Mouse (Mus musculus) hindbrain, embryonic 11.5 days (tissue): ENCODE measurements around the gene Csrnp3. TPM values are rescaled to one million over a fixed set of nuclear protein-coding genes. Genes with fewer than 3 reads are reported as not detected.

ENCODE experiments used
- ATAC-seq: fragments of 200-750 bp; cut with Nextera tagmentation; 2 replicates; pipeline ENCODE4 v1.8.0; 2017; ENCODE audit warnings: mild to moderate bottlenecking, moderate TSS enrichment, moderate library complexity; ENCODE audit not compliant: low FRiP score
- DNase-seq: peaks from one replicate; pipeline ENCODE4 v3.0.0-alpha.2; 2015; ENCODE audit warnings: low spot score
- H3K27ac ChIP-seq: fragments of 300-500 bp; sonication (generic); 2 replicates; pipeline ENCODE4 v1.5.1; 2014; ENCODE audit warnings: mild to moderate bottlenecking, low read depth, low read length
- H3K27me3 ChIP-seq: fragments of 300-500 bp; sonication (generic); 2 replicates; pipeline ENCODE4 v1.6.1; 2014; ENCODE audit warnings: mild to moderate bottlenecking, low read length, moderate library complexity, mixed read lengths; ENCODE audit not compliant: control insufficient read depth, insufficient read depth
- H3K36me3 ChIP-seq: fragments of 300-500 bp; sonication (generic); 2 replicates; pipeline ENCODE4 v1.6.1; 2014; ENCODE audit warnings: mild to moderate bottlenecking, low read length, moderate library complexity, mixed read lengths; ENCODE audit not compliant: control insufficient read depth, insufficient read depth
- H3K4me1 ChIP-seq: fragments of 300-500 bp; sonication (generic); replicated peaks from 2 replicates; pipeline ENCODE4 v1.6.1; 2014; ENCODE audit warnings: low read length, mixed read lengths; ENCODE audit not compliant: control insufficient read depth, insufficient read depth
- H3K4me2 ChIP-seq: fragments of 300-500 bp; sonication (generic); replicated peaks from 2 replicates; pipeline ENCODE4 v1.6.1; 2014; ENCODE audit warnings: mild to moderate bottlenecking, low read depth, low read length
- H3K4me3 ChIP-seq: fragments of 300-500 bp; sonication (generic); 2 replicates; pipeline ENCODE4 v1.5.1; 2014; ENCODE audit warnings: low read depth, low read length
- H3K9ac ChIP-seq: fragments of 300-500 bp; sonication (generic); 2 replicates; pipeline ENCODE4 v1.6.1; 2014; ENCODE audit warnings: low read depth, low read length
- H3K9me3 ChIP-seq: fragments of 300-500 bp; sonication (generic); 2 replicates; pipeline ENCODE4 v1.6.1; 2016; ENCODE audit warnings: low read length; ENCODE audit not compliant: control insufficient read depth
- whole genome bisulfite sequencing: fragments of 180-500 bp; shearing (Covaris S2); extraction: QIAGEN DNeasy Blood & Tissue Kit; methylation state at CpG from one replicate; pipeline ENCODE4 v1.1.7; 2014; 5-methylcytosine and 5-hydroxymethylcytosine counted together
- polyA plus RNA-seq: library from polyadenylated mRNA; unstranded; fragments of >200 nt; fragmentation: Nextera tagmentation; extraction: Ambion mirVana; gene quantifications from 2 replicates; pipeline ENCODE4 v1.2.1, GENCODE M21; 2014

Gene Csrnp3
- polyA plus RNA-seq, 1 experiment from 2014 or later: 32.3 TPM

DNA sequence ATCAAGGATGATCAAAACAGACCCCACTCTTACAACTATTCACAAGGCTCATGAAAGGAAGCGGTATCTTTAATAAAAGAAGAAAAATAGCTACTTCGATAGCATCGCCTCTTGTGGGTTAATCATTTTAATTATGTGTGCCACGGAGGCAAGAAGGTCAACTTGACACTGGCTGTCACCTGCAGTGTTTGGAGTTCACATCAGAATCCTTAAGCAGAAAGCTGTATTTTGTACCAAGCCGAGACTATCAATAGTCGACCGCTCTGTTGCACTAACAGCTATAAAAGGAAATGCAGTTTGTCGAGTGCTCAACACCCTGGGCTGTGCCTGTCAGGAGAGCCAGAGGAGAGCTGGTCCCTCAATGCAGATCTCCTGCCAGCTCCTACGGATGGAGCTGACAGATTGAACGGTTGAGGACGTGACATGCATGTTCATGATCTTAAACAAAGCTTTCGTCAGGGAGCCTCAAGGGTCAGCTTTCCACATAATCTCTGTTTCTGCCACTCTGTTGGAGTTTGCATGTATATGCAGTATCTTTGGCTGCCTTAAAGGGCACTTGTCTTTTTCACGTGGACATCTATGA is 149.4 kb downstream of the Csrnp3 start:
- H3K9ac ChIP-seq: no peak overlapping the region
- 25% methylated on average over 13 of the region's 13 CpGs for WGBS
- peak overlapping the region; percentile 67 for H3K27ac ChIP-seq
- H3K4me1 ChIP-seq: peaks cover 6% of the 10 kb centered on the region; the same call in 1 of the 2 replicates
- H3K27me3 ChIP-seq: no peaks in the 10 kb centered on the region
- peak; percentile 92 for ATAC-seq
- H3K9me3 ChIP-seq: no peaks in the 10 kb centered on the region
- 0 out of 2 replicates have a peak overlapping the region, but pooled peaks have one; percentile 12 for H3K4me2 ChIP-seq
- DNase-seq: peak; percentile 83
- no peaks in the 10 kb centered on the region for H3K36me3 ChIP-seq
- no peak overlapping the region for H3K4me3 ChIP-seq

DNA sequence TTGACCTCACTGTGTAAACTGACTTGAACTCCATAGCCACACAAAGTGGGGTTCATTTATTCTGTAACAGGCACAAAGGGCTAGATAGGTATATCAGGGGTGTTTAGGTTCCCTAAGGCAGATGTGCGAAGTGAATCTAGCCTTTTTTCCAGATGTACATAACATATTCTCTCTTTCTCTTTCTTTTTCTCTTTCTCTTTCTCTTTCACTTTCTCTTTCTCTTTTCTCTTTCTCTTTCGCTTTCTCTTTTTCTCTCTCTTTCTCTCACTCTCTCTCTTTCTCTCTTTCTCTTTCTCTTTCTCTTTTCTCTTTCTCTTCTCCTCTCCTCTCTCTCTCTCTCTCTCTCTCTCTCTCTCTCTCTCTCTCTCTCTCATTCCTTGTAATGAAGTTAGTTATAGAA is 153.2 kb downstream of the Csrnp3 start:
- Histone ChIP-seq H3K9ac (no peak overlapping the region), H3K4me3 (no peak overlapping the region), H3K27me3 (no peaks in the 10 kb centered on the region), H3K9me3 (no peaks in the 10 kb centered on the region), H3K4me1 (0 out of 2 replicates have a peak, but pooled peaks cover 6% of the 10 kb centered on the region), H3K27ac (no peak overlapping the region), H3K4me2 (no peak overlapping the region), H3K36me3 (no peaks in the 10 kb centered on the region)
- WGBS: 87% methylated on average over 2 of the region's 2 CpGs
- DNase-seq: no peak
- no peak for ATAC-seq

DNA sequence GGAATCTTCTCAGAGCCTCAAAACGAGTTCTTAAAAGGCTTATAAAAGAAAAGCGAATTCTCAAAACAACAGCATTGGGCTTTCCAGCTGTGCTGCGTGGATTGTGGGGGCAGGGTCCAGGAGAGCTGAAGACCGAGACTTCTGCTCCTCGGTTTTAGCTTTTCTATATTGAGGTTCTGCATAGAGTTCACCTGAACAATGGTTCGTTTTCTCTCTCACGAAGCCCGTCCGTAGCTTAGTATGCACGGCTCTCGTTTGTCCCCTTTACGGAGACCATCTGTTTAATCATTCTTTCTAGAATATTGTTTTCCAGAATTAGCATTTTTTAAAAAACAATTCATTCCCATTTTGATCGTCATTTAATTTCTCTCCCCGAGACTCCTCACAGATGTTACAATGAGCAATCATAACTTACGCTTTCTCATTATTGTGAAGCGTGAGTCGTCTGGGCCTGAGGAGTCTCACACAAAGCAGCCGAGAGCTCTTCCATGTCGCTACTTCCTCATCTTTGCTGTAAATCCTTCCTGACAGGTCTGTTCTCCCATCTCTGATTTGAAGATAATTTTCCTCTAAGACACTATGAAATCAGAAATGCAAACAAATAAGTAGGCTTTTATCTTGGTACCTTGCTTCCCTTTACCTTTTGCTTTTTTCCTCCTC is 163.6 kb downstream of the Csrnp3 start:
- Histone ChIP-seq H3K9me3 (no peaks in the 10 kb centered on the region), H3K4me3 (no peak overlapping the region), H3K36me3 (no peaks in the 10 kb centered on the region; the same call in 1 of the 2 replicates), H3K4me2 (no peak overlapping the region), H3K27me3 (no peaks in the 10 kb centered on the region), H3K9ac (no peak overlapping the region), H3K27ac (no peak overlapping the region), H3K4me1 (no peaks in the 10 kb centered on the region)
- no peak for ATAC-seq
- DNase-seq: no peak
- WGBS: 83% methylated on average over 19 of the region's 19 CpGs

DNA sequence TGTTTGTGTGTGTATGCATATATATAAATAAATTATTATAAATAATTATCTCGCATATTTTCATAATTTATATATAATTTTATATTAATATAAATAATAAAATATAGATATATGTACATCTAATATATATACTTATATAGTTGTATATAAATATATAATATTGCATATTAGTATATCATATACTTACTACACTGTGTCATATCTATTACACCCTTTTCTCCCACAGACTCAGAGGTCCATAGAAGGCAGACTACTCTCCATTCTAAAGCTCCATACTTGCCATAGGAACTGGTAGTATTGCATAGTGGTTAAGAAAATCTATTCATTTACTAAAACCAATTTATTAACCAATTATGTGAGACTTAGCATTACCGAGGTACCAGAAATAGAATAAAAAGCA is 164.1 kb downstream of the Csrnp3 start:
- Histone ChIP-seq H3K36me3 (no peaks in the 10 kb centered on the region; the same call in 1 of the 2 replicates), H3K4me2 (no peak overlapping the region), H3K27me3 (no peaks in the 10 kb centered on the region), H3K4me1 (no peaks in the 10 kb centered on the region), H3K4me3 (no peak overlapping the region), H3K9ac (no peak overlapping the region), H3K27ac (no peak overlapping the region), H3K9me3 (no peaks in the 10 kb centered on the region)
- DNase-seq: no peak
- WGBS: 91% methylated on average over 2 of the region's 2 CpGs
- no peak for ATAC-seq

DNA sequence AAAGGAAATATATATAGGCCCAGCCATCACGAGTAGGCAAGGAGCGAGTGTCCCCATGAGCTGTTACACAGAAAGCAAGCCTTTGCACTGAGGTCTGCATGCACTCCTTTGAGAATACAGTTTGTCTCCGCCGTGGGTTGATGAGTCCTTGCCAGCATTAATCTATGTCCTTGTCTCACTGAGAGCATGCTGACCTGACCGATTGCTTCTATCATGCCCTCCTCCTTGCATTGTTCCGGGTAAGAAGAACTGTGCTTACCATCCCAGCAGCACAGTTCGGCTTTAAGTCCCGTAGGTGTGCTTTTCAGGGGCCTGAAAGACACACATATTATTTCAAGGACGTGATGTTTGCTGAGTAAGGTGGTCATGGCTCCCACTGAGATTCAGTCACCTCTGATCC is 173.1 kb downstream of the Csrnp3 start:
- no peak overlapping the region for H3K9ac ChIP-seq
- H3K27ac ChIP-seq: no peak overlapping the region

DNA sequence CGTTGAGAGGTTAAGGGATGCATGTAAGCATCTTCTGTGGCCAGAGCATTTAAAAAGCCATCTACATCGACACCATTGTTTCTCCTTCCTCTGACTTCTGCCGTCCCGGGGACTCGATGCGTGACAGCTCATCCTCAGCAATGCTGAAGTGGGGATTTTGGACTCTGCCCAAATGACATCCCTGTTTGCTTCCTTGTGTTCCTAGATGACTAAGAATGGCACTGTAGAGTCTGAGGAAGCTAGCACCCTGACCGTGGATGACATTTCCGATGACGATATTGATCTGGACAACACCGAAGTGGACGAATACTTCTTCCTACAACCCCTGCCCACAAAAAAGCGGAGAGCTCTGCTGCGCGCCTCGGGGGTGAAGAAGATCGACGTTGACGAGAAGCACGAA is 173.7 kb downstream of the Csrnp3 start:
- Histone ChIP-seq H3K4me1 (no peaks in the 10 kb centered on the region), H3K9me3 (no peaks in the 10 kb centered on the region), H3K9ac (no peak overlapping the region), H3K4me3 (no peak overlapping the region), H3K27me3 (no peaks in the 10 kb centered on the region), H3K4me2 (no peak overlapping the region), H3K36me3 (no peaks in the 10 kb centered on the region; the same call in 1 of the 2 replicates), H3K27ac (no peak overlapping the region)
- DNase-seq: no peak
- WGBS: 95% methylated on average over 19 of the region's 19 CpGs
- no peak for ATAC-seq

More for the DNA sequence above, 173.1 kb downstream of the Csrnp3 start:
- peak; percentile 22; the same call in 1 of the 2 replicates for ATAC-seq
- Histone ChIP-seq H3K27me3 (no peaks in the 10 kb centered on the region), H3K4me3 (no peak overlapping the region), H3K4me2 (no peak overlapping the region), H3K36me3 (no peaks in the 10 kb centered on the region; the same call in 1 of the 2 replicates), H3K4me1 (no peaks in the 10 kb centered on the region), H3K9me3 (no peaks in the 10 kb centered on the region)
- WGBS: 73% methylated on average over 9 of the region's 9 CpGs
- no peak for DNase-seq

DNA sequence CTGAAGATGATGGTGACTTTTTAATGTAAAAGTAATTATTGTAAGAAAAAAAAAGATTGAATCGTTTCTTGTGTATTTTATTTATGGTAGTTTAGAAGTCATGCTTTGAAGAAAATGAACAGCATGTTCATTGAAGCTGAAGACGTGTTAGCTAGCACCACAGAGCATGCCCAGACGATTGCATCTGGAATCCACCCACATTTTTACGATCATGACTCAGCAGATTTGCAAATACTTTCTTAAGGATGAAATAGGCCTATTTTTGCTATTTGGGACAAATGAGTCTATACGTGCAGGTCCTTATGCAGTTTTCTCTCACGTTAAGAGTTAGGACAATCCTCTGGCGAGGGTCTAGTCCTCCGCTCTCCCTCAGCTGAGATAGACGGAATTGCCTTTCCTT is 177.9 kb downstream of the Csrnp3 start:
- DNase-seq (no peak), ATAC-seq (no peak)
- H3K27ac ChIP-seq: no peak overlapping the region
- no peaks in the 10 kb centered on the region for H3K9me3 ChIP-seq
- no peak overlapping the region for H3K4me3 ChIP-seq
- WGBS: 92% methylated on average over 9 of the region's 9 CpGs
- H3K4me2 ChIP-seq: no peak overlapping the region
- peaks cover 3% of the 10 kb centered on the region; the same call in 1 of the 2 replicates for H3K4me1 ChIP-seq
- H3K27me3 ChIP-seq: no peaks in the 10 kb centered on the region
- no peaks in the 10 kb centered on the region; the same call in 1 of the 2 replicates for H3K36me3 ChIP-seq
- H3K9ac ChIP-seq: no peak overlapping the region

DNA sequence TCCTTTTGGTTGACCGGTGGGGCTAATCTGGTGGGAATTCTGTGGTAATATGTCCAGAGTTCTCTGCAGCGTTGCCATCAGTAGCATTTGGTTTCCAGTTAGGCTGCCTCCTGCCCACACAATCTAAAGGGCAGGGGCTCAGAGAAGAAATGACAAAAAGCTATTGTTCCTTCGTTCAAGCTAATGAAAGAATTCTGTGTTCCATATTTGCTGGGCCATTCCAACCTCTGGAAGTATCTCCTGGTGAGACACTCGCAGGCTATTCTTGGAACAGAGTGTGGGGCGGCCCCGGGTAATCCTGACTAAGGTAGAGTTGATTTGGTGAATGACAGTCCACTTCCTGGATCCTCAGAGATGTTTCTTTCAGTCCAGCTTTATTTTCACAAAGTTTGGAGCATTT is 179.3 kb downstream of the Csrnp3 start:
- H3K27me3 ChIP-seq: no peaks in the 10 kb centered on the region
- DNase-seq: no peak
- H3K9ac ChIP-seq: no peak overlapping the region
- no peaks in the 10 kb centered on the region for H3K36me3 ChIP-seq
- no peak overlapping the region for H3K4me2 ChIP-seq
- no peak overlapping the region for H3K4me3 ChIP-seq
- H3K9me3 ChIP-seq: no peaks in the 10 kb centered on the region
- peaks cover 3% of the 10 kb centered on the region; the same call in 1 of the 2 replicates for H3K4me1 ChIP-seq
- no peak overlapping the region for H3K27ac ChIP-seq
- 65% methylated on average over 6 of the region's 6 CpGs for WGBS
- ATAC-seq: no peak

DNA sequence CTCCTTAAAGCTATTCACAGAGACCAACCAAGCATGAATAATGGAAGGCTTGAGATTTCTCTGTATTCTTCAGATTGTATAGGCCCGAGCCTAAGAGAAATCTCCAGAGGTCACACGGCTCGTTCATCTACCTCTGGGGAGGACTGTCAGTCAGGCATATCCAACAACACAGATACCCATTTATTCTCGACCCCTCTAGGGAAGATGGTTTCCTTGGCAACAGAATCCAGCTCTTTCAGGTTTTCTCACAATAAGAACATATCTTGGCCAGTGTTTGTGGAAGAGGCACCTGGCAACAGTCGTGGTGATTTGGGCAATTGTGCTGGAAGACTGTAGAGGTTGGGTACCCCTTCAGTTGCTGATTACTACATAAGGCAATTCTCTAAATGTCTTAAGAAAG is 183.2 kb downstream of the Csrnp3 start:
- no peaks in the 10 kb centered on the region for H3K27me3 ChIP-seq
- H3K4me1 ChIP-seq: peaks cover 3% of the 10 kb centered on the region; the same call in 1 of the 2 replicates
- WGBS: 11% methylated on average over 5 of the region's 5 CpGs
- ATAC-seq: peak; percentile 95
- no peaks in the 10 kb centered on the region for H3K9me3 ChIP-seq
- H3K4me3 ChIP-seq: no peak overlapping the region
- H3K9ac ChIP-seq: no peak overlapping the region
- DNase-seq: peak; percentile 77
- no peaks in the 10 kb centered on the region for H3K36me3 ChIP-seq
- no peak overlapping the region for H3K27ac ChIP-seq
- H3K4me2 ChIP-seq: no peak overlapping the region
